Mouse (Mus musculus) embryonic facial prominence, embryonic 12.5 days (tissue): ENCODE measurements around the gene Ppp3r1. TPM values are rescaled to one million over a fixed set of nuclear protein-coding genes. Genes with fewer than 3 reads are reported as not detected.
"Not testable (repeated sequence)": the region's sequence is repeated elsewhere in the genome, so short reads cannot be mapped to it uniquely, and the experiment has no call there.

Source experiments
- ATAC-seq: fragments of 200-750 bp; cut with Nextera tagmentation; 2 replicates; pipeline ENCODE4 v1.8.0; 2017; ENCODE audit not compliant: insufficient number of reproducible peaks, insufficient read depth, low FRiP score, low TSS enrichment
- H3K27ac ChIP-seq: fragments of 300-500 bp; sonication (generic); 2 replicates; pipeline ENCODE4 v1.5.1; 2016; ENCODE audit warnings: mild to moderate bottlenecking
- H3K27me3 ChIP-seq: fragments of 300-500 bp; sonication (generic); 2 replicates; pipeline ENCODE4 v1.6.1; 2016; ENCODE audit warnings: mild to moderate bottlenecking, moderate library complexity
- H3K36me3 ChIP-seq: fragments of 300-500 bp; sonication (generic); 2 replicates; pipeline ENCODE4 v1.6.1; 2016; ENCODE audit warnings: mild to moderate bottlenecking
- H3K4me1 ChIP-seq: fragments of 300-500 bp; sonication (generic); 2 replicates; pipeline ENCODE4 v1.6.1; 2016
- H3K4me2 ChIP-seq: fragments of 300-500 bp; sonication (generic); replicated peaks from 2 replicates; pipeline ENCODE4 v1.6.1; 2016; ENCODE audit warnings: mild to moderate bottlenecking, moderate library complexity
- H3K4me3 ChIP-seq: fragments of 300-500 bp; sonication (generic); 2 replicates; pipeline ENCODE4 v1.5.1; 2016; ENCODE audit warnings: mild to moderate bottlenecking
- H3K9ac ChIP-seq: fragments of 300-500 bp; sonication (generic); 2 replicates; pipeline ENCODE4 v1.6.1; 2016; ENCODE audit warnings: mild to moderate bottlenecking, moderate library complexity
- H3K9me3 ChIP-seq: fragments of 300-500 bp; sonication (generic); 2 replicates; pipeline ENCODE4 v1.6.1; 2016; ENCODE audit warnings: mild to moderate bottlenecking, moderate library complexity
- WGBS: fragments of 180-500 bp; shearing (Covaris S2); methylation state at CpG from one replicate; pipeline ENCODE4 v1.1.7; 2016; 5-methylcytosine and 5-hydroxymethylcytosine counted together
- polyA plus RNA-seq: library from polyadenylated mRNA; unstranded; fragments of >200 nt; fragmentation: Nextera tagmentation; extraction: Ambion mirVana; gene quantifications from 2 replicates; pipeline ENCODE4 v1.2.1, GENCODE M21; 2016

Gene Ppp3r1
- polyA plus RNA-seq, 1 experiment from 2014 or later, result 95.1 TPM

DNA sequence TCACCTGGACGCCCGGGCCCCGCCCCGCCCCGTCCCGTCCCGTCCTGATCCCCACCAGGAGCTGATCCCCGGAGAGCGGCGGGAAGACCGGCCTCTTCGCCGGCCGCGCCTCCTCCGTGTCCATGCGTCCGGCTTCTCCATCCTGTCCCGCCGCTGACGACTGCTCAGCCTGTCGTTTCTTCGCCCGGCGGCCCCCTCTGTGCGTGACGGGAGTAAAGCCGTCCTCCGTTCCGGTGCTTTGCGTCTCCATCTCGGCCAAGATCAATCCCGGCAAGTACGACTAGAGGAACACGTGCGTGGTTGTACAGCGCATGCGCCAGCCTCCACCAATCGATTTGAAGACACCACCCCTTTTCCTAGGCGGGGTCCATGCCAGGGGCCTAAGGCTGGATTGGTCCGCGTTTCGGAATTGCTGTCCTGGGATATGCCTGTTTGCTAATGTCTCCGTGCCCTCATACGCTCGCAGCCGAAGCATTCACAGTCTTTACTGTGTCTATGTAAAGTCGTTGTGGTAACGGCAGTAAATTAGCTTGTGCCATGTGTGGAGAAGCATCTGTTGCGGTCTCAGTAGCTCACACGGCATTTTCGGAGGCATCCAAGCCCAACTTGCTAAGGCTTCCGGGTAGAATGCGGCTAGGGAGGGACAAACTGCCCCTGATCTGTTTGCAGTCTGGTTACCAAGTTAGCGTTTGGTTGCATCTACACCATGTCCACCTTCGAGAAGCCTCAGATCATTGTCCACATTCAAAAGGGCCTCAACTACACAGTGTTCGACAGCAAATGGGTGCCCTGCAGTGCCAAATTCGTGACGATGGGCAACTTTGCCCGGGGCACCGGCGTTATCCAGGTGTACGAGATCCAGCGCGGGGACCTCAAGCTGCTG is 52.4 kb downstream of the Ppp3r1 start, which contains the start of gene Pno1:
Pno1 (minus strand) TSS at position 311 of the 883 bp plus-strand sequence.
- Histone ChIP-seq H3K4me3 (peak within 1 kb of the TSS; percentile 94), H3K9ac (peak within 1 kb of the TSS; percentile 73), H3K9me3 (no peaks in the 10 kb centered on the region), H3K4me1 (peaks cover 20% of the 10 kb centered on the region), H3K27me3 (no peaks in the 10 kb centered on the region), H3K4me2 (peak within 1 kb of the TSS; percentile 74), H3K27ac (peak within 1 kb of the TSS; percentile 78; the same call in 1 of the 2 replicates), H3K36me3 (peaks cover 18% of the 10 kb centered on the region)
- peak; percentile 97 for ATAC-seq
- under 1% methylated on average over 65 of the region's 65 CpGs for WGBS

DNA sequence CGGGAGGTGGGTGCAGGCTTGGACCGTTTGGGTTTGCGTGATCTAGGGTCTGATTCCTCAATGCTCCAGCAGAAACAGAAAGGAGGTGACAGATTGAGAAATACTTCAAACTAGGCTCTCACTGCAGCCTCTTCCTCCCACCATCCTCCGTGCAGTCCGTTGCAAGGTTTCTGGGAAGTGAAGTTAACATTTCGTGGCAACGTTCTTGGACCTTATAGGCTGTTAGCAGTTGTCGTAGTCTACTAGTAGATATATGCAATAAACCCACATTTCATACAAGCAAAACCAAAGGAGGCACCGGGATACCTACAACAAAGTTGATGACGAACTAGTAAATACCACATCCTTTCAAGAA is 53.1 kb downstream of the Ppp3r1 start:
- Histone ChIP-seq H3K9me3 (no peaks in the 10 kb centered on the region), H3K27me3 (no peaks in the 10 kb centered on the region), H3K27ac (0 out of 2 replicates have a peak overlapping the region, but pooled peaks have one; percentile 31), H3K4me2 (peak overlapping the region; percentile 74), H3K4me1 (peaks cover 20% of the 10 kb centered on the region), H3K36me3 (peaks cover 15% of the 10 kb centered on the region), H3K4me3 (peak overlapping the region; percentile 94), H3K9ac (peak overlapping the region; percentile 73)
- ATAC-seq, result no peak
- 3% methylated on average over 10 of the region's 10 CpGs for WGBS

GRCm38 (mm10) chr11:17212903-17213509 is 53.9 kb downstream of the Ppp3r1 start:
- H3K4me2 ChIP-seq, result peak overlapping the region; percentile 74
- no peaks in the 10 kb centered on the region for H3K27me3 ChIP-seq
- peaks cover 20% of the 10 kb centered on the region for H3K4me1 ChIP-seq
- H3K4me3 ChIP-seq, result no peak overlapping the region
- WGBS, result 74% methylated on average over 5 of the region's 5 CpGs
- no peak for ATAC-seq
- H3K36me3 ChIP-seq, result peaks cover 10% of the 10 kb centered on the region
- H3K27ac ChIP-seq, result no peak overlapping the region
- H3K9ac ChIP-seq, result peak overlapping the region; percentile 10; the same call in 1 of the 2 replicates
- H3K9me3 ChIP-seq, result no peaks in the 10 kb centered on the region

DNA sequence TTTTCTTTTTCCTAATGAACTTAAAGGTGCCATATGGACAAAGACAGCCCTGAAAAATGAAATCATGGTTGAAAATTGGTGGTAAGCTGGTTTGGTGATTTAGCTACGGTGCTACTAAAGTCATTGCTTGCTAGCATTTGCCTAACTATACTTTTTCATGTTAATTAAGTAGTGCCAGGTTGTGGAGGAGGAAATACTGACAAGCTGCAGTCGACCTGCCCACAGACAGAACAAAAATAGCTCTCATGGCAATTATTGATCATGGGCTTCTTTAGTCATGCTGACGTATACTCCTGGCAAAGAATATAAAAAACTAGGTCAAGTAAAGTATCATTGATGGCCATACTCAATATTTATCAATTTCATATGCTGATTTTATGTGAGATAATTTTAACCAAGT is 56.4 kb downstream of the Ppp3r1 start:
- WGBS, result 89% methylated on average over 3 of the region's 3 CpGs
- Histone ChIP-seq H3K4me3 (no peak overlapping the region), H3K27me3 (no peaks in the 10 kb centered on the region), H3K4me1 (peaks cover 17% of the 10 kb centered on the region), H3K27ac (no peak overlapping the region), H3K9ac (no peak overlapping the region), H3K4me2 (no peak overlapping the region), H3K36me3 (0 out of 2 replicates have a peak, but pooled peaks cover 3% of the 10 kb centered on the region), H3K9me3 (no peaks in the 10 kb centered on the region)
- ATAC-seq, result no peak

DNA sequence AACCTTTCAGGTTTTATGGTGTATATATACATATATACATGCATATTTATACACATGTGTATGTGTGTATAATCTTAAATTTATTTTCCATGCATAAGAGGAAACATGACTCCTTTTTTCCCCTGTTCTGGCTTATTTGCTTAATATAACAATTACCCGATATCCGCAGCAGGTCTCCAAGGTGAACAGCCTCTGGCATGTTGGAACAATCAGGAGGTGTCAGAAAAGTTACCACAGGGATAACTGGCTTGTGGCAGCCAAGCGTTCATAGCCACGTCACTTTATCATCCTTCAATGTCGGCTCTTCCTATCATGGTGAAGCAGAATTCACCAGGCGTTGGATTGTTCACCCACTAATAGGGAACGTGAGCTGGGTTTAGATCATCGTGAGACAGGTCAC is 62.1 kb downstream of the Ppp3r1 start:
- H3K4me3 ChIP-seq, result no peak overlapping the region
- no peaks in the 10 kb centered on the region for H3K27me3 ChIP-seq
- H3K4me1 ChIP-seq, result no peaks in the 10 kb centered on the region
- 94% methylated on average over 8 of the region's 8 CpGs for WGBS
- H3K27ac ChIP-seq, result no peak overlapping the region
- H3K36me3 ChIP-seq, result peaks cover 27% of the 10 kb centered on the region; the same call in 1 of the 2 replicates
- no peak overlapping the region for H3K9ac ChIP-seq
- no peak overlapping the region for H3K4me2 ChIP-seq
- ATAC-seq, result no peak
- no peaks in the 10 kb centered on the region for H3K9me3 ChIP-seq

DNA sequence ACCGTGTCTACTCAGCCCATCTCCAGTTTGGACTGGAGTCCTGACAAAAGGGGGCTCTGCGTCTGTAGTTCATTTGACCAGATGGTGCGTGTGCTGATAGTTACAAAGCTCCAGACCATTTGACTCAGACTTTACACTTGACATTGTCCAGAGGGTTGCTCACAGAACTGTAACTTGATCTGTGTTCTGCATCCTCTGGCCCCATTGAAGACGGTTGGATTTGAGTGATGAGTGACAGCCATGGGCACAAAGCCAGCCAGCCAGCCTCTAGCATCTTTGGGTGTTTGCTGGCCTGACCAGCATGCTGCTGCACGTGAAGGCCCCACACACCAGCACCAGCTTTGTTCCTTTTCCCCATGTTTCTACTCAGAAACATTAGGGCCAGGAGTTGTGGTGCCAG is 73.7 kb downstream of the Ppp3r1 start:
- Histone ChIP-seq H3K27me3 (no peaks in the 10 kb centered on the region), H3K4me2 (no peak overlapping the region), H3K4me1 (no peaks in the 10 kb centered on the region), H3K4me3 (no peak overlapping the region), H3K9me3 (no peaks in the 10 kb centered on the region), H3K36me3 (peaks cover 24% of the 10 kb centered on the region), H3K9ac (no peak overlapping the region), H3K27ac (no peak overlapping the region)
- 0 out of 2 replicates have a peak, but pooled peaks have one; percentile 10 for ATAC-seq
- WGBS, result 62% methylated on average over 5 of the region's 5 CpGs

GRCm38 (mm10) chr11:17236449-17237037 is 77.5 kb downstream of the Ppp3r1 start:
- H3K9me3 ChIP-seq, result no peaks in the 10 kb centered on the region
- H3K27me3 ChIP-seq, result no peaks in the 10 kb centered on the region
- no peaks in the 10 kb centered on the region for H3K4me1 ChIP-seq
- WGBS, result 86% methylated on average over 5 of the region's 5 CpGs
- no peak overlapping the region for H3K27ac ChIP-seq
- H3K9ac ChIP-seq, result no peak overlapping the region
- H3K4me2 ChIP-seq, result no peak overlapping the region
- H3K4me3 ChIP-seq, result no peak overlapping the region
- H3K36me3 ChIP-seq, result peaks cover 15% of the 10 kb centered on the region; the same call in 1 of the 2 replicates
- ATAC-seq, result no peak

GRCm38 (mm10) chr11:17238598-17238997 is 79.5 kb downstream of the Ppp3r1 start:
- H3K4me3 ChIP-seq, H3K27ac ChIP-seq, H3K36me3 ChIP-seq, H3K4me1 ChIP-seq, H3K9ac ChIP-seq, H3K4me2 ChIP-seq, H3K9me3 ChIP-seq, ATAC-seq, H3K27me3 ChIP-seq: not testable (repeated sequence)
- 88% methylated on average over 5 of the region's 5 CpGs for WGBS

GRCm38 (mm10) chr11:17248715-17249114 is 89.7 kb downstream of the Ppp3r1 start:
- Histone ChIP-seq H3K27me3 (no peaks in the 10 kb centered on the region), H3K9me3 (no peaks in the 10 kb centered on the region), H3K4me2 (no peak overlapping the region), H3K27ac (no peak overlapping the region), H3K4me3 (no peak overlapping the region), H3K4me1 (no peaks in the 10 kb centered on the region), H3K36me3 (no peaks in the 10 kb centered on the region), H3K9ac (no peak overlapping the region)
- ATAC-seq, result no peak
